Mouse (Mus musculus): ENCODE measurements around the gene Kat2a. TPM values are rescaled to one million over a fixed set of nuclear protein-coding genes. Genes with fewer than 3 reads are reported as not detected.
A peak's percentile ranks its signal among the peaks of the same experiment; 100 is the strongest.

Gene Kat2a
- total and polyA plus RNA-seq, 3 experiments: 18.8 to 94.2 (median 46.8) TPM

DNA sequence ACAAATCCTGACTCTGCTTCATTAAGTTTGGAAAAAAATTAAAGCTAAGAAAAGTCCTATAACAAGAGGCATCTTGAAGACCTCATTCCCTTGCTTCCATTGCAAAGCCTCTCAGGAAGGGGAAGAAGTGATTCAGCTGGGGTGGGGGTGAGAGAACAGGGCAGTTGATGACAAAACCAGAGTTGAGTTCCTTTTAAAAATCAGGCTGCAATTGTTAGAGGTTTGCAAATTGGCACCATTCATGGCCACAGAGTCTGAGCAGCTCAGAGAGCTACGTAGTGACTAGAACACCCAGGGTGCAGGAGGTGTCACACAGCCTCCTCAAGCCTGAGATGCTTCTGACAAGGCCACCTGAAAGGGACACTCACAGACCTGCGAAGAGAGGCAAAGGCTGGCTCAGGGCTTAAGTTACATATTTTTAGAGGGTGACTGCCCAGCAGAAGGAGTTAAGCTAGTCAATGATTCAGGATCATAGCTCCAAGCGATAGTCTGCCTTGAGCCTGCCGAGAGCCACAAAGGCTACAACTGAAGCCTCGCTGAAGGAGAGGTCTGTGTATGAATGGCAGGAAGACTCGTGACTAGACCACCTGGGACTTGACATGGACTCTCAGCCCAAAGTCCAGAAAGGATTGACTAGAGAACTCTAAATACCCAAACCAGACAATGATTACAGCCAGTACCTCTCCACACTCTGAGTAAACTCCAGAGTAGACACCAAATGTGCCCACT, 18.4 kb upstream of the Kat2a start:
- Histone ChIP-seq H3K4me3 (ENCODE audit: low read depth, low read length) (peak overlapping the region; percentile 52; the same call in 1 of the 2 replicates), H3K27me3 (ENCODE audit: insufficient read depth, low read length) (no peaks in the 10 kb centered on the region), H3K4me1 (ENCODE audit: insufficient read depth, low read depth, low read length) (peaks cover 87% of the 10 kb centered on the region), H3K36me3 (replicated peaks) (peaks cover 84% of the 10 kb centered on the region), H3K9me3 (replicated peaks) (no peaks in the 10 kb centered on the region)
- DNase-seq (ENCODE audit: low spot score): no peak
- TF ChIP-seq CTCF (IDR thresholded peaks at IDR 0.05; ENCODE audit: low read depth, low read length) (no peak), TAL1 (conservative IDR thresholded peaks at IDR 0.05; ENCODE audit: low read depth, low read length) (no peak), POLR2AphosphoS5 (IDR thresholded peaks at IDR 0.05; ENCODE audit: insufficient replicate concordance, low read depth, low read length) (no peak), GATA1 (IDR thresholded peaks at IDR 0.05; ENCODE audit: borderline replicate concordance, low read length) (no peak), GATA2 (IDR thresholded peaks at IDR 0.05; ENCODE audit: borderline replicate concordance, low read depth, low read length) (no peak)
- no peak for ATAC-seq (ENCODE audit: extremely low read depth, insufficient number of reproducible peaks, low FRiP score, poor library complexity, severe bottlenecking)

GRCm38 (mm10) chr11:100729976-100730375, 17.7 kb upstream of the Kat2a start:
- Histone ChIP-seq H3K4me3 (ENCODE audit: low read depth, low read length) (peak overlapping the region; percentile 60; the same call in 1 of the 2 replicates), H3K27me3 (ENCODE audit: insufficient read depth, low read length) (no peaks in the 10 kb centered on the region), H3K4me1 (ENCODE audit: insufficient read depth, low read depth, low read length) (peaks cover 87% of the 10 kb centered on the region), H3K9me3 (replicated peaks) (no peaks in the 10 kb centered on the region), H3K36me3 (replicated peaks) (peaks cover 83% of the 10 kb centered on the region)
- DNase-seq (ENCODE audit: low spot score) (peak; percentile 51), ATAC-seq (ENCODE audit: extremely low read depth, insufficient number of reproducible peaks, low FRiP score, poor library complexity, severe bottlenecking) (no peak)
- TF ChIP-seq GATA2 (IDR thresholded peaks at IDR 0.05; ENCODE audit: borderline replicate concordance, low read depth, low read length) (no peak), POLR2AphosphoS5 (IDR thresholded peaks at IDR 0.05; ENCODE audit: insufficient replicate concordance, low read depth, low read length) (no peak), CTCF (IDR thresholded peaks at IDR 0.05; ENCODE audit: low read depth, low read length) (no peak), TAL1 (conservative IDR thresholded peaks at IDR 0.05; ENCODE audit: low read depth, low read length) (no peak), GATA1 (IDR thresholded peaks at IDR 0.05; ENCODE audit: borderline replicate concordance, low read length) (no peak)

DNA sequence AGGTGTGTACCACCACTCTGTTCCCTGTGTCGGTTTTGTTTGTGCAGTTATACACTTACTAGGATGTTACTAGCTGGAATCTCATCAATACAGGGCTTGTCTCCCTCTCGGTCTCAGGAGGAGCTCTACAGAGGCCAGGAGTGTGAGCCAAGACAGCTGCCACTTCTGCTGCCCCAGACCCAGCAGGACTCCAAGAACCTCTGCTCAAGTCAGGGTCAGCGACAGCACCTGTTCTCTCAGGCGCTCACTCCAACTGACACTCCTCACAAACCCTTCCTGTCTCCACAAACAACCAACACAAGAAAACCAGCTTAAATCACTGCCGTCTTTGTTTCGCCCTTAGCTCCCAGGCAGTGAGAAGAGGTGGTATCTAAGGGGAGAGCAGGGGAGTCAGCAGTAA, 16.3 kb upstream of the Kat2a start:
- Histone ChIP-seq H3K36me3 (replicated peaks) (peaks cover 82% of the 10 kb centered on the region), H3K4me1 (ENCODE audit: insufficient read depth, low read depth, low read length) (peaks cover 88% of the 10 kb centered on the region)
- TF ChIP-seq GATA1 (IDR thresholded peaks at IDR 0.05; ENCODE audit: borderline replicate concordance, low read length): no peak
- TF ChIP-seq GATA2 (IDR thresholded peaks at IDR 0.05; ENCODE audit: borderline replicate concordance, low read depth, low read length): no peak
- no peak for TF ChIP-seq TAL1 (conservative IDR thresholded peaks at IDR 0.05; ENCODE audit: low read depth, low read length)
- TF ChIP-seq CTCF (IDR thresholded peaks at IDR 0.05; ENCODE audit: low read depth, low read length): no peak
- TF ChIP-seq POLR2AphosphoS5 (IDR thresholded peaks at IDR 0.05; ENCODE audit: insufficient replicate concordance, low read depth, low read length): no peak

DNA sequence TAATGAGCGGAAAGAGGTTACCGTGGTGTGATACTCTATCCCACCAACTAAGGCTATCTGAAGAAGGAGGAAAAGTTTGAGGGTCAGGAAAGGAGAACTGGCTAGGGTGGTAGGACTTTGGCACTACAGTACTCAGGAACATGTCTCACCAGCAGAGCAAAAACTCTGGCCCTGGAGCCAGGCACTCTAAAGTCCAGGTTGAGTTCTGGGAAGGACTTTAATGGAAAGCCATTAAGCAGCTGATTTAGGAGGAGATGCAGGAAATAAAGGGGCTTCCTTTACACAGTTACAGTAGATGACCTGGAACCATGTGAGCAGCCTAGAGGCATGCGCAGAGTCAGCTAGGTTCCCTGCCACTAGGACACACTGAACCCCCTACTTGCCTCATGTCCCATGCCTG, 14.9 kb upstream of the Kat2a start:
- no peak for TF ChIP-seq POLR2AphosphoS5 (IDR thresholded peaks at IDR 0.05; ENCODE audit: insufficient replicate concordance, low read depth, low read length)
- H3K9me3 ChIP-seq (replicated peaks): no peaks in the 10 kb centered on the region
- H3K4me3 ChIP-seq (ENCODE audit: low read depth, low read length): no peak overlapping the region
- peaks cover 89% of the 10 kb centered on the region for H3K4me1 ChIP-seq (ENCODE audit: insufficient read depth, low read depth, low read length)
- no peak for DNase-seq (ENCODE audit: low spot score)
- H3K27me3 ChIP-seq (ENCODE audit: insufficient read depth, low read length): no peaks in the 10 kb centered on the region
- no peak for ATAC-seq (ENCODE audit: extremely low read depth, insufficient number of reproducible peaks, low FRiP score, poor library complexity, severe bottlenecking)
- peaks cover 80% of the 10 kb centered on the region for H3K36me3 ChIP-seq (replicated peaks)

More for the DNA sequence above, 16.3 kb upstream of the Kat2a start:
- Histone ChIP-seq H3K9me3 (replicated peaks) (no peaks in the 10 kb centered on the region), H3K4me3 (ENCODE audit: low read depth, low read length) (no peak overlapping the region), H3K27me3 (ENCODE audit: insufficient read depth, low read length) (no peaks in the 10 kb centered on the region)
- DNase-seq (ENCODE audit: low spot score) (no peak), ATAC-seq (ENCODE audit: extremely low read depth, insufficient number of reproducible peaks, low FRiP score, poor library complexity, severe bottlenecking) (no peak)

DNA sequence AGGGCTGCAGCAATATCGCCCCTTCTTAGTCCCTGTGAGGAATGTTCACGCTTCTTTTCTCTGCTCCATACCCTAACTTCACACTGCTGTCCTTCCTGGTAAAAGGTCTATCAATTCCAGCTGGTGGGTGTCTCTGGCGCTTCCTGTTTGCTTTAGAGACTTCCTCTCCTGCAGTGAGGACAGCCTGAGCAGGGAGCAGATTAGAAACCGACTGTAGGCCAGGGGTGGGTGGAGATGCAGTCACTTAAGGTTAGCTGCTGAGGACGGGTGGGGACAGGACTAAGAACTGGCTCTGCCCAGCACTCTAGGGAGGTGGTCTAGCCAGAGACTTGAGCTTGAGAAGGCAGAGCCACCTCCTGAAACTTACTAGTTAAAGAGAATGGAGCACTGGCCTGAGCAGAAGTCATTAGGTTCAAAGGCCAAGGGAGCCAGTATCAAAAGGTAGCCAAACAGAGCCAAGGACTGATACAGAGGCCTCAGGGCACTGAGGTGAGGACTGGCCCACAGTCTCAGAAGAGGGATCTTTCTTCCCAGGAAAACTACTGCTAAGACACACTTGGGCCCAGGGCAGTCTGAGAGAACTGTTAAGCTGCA, 12.8 kb upstream of the Kat2a start:
- ATAC-seq (ENCODE audit: extremely low read depth, insufficient number of reproducible peaks, low FRiP score, poor library complexity, severe bottlenecking) (0 out of 2 replicates have a peak, but pooled peaks have one; percentile 10), DNase-seq (ENCODE audit: low spot score) (peak; percentile 51)
- no peaks in the 10 kb centered on the region for H3K27me3 ChIP-seq (ENCODE audit: insufficient read depth, low read length)
- TF ChIP-seq CTCF (IDR thresholded peaks at IDR 0.05; ENCODE audit: low read depth, low read length) (no peak), GATA1 (IDR thresholded peaks at IDR 0.05; ENCODE audit: borderline replicate concordance, low read length) (no peak), GATA2 (IDR thresholded peaks at IDR 0.05; ENCODE audit: borderline replicate concordance, low read depth, low read length) (no peak), POLR2AphosphoS5 (IDR thresholded peaks at IDR 0.05; ENCODE audit: insufficient replicate concordance, low read depth, low read length) (no peak), TAL1 (conservative IDR thresholded peaks at IDR 0.05; ENCODE audit: low read depth, low read length) (no peak)
- peaks cover 81% of the 10 kb centered on the region for H3K36me3 ChIP-seq (replicated peaks)
- peaks cover 89% of the 10 kb centered on the region for H3K4me1 ChIP-seq (ENCODE audit: insufficient read depth, low read depth, low read length)
- H3K4me3 ChIP-seq (ENCODE audit: low read depth, low read length): no peak overlapping the region; the same call in 1 of the 2 replicates
- no peaks in the 10 kb centered on the region for H3K9me3 ChIP-seq (replicated peaks)

GRCm38 (mm10) chr11:100722493-100723028, 10.3 kb upstream of the Kat2a start:
- DNase-seq (ENCODE audit: low spot score): no peak
- Histone ChIP-seq H3K27me3 (ENCODE audit: insufficient read depth, low read length) (no peaks in the 10 kb centered on the region), H3K9me3 (replicated peaks) (no peaks in the 10 kb centered on the region), H3K4me1 (ENCODE audit: insufficient read depth, low read depth, low read length) (peaks cover 82% of the 10 kb centered on the region), H3K4me3 (ENCODE audit: low read depth, low read length) (peak overlapping the region; percentile 58; the same call in 1 of the 2 replicates), H3K36me3 (replicated peaks) (peaks cover 83% of the 10 kb centered on the region)
- ATAC-seq (ENCODE audit: extremely low read depth, insufficient number of reproducible peaks, low FRiP score, poor library complexity, severe bottlenecking): no peak
- TF ChIP-seq POLR2AphosphoS5 (IDR thresholded peaks at IDR 0.05; ENCODE audit: insufficient replicate concordance, low read depth, low read length): no peak
